Mouse (Mus musculus) right cerebral cortex, postnatal 10 days (tissue): ENCODE data around the gene Dda1.
"Not testable (repeated sequence)": the region's sequence is repeated elsewhere in the genome, so short reads cannot be mapped to it uniquely, and the experiment has no call there.

Experiments
- DNase-seq, 2 experiments: peaks; one replicate each; pipeline ENCODE4 v3.0.0; 2021; ENCODE audit warnings: low spot score in 2 of 2

The Dda1 gene

GRCm38 (mm10) chr8:71468916-71469315 is at the start of gene Dda1:
Gene Dda1 (plus strand): TSS chr8:71469199.
- peak; percentile 99 to 100 for DNase-seq

- no peak for DNase-seq
Observed at GRCm38 (mm10) chr8:71422121-71422520, 46.9 kb upstream of the Dda1 start.

GRCm38 (mm10) chr8:71432935-71433334 is 36.1 kb upstream of the Dda1 start:
- not testable (repeated sequence) for DNase-seq

- DNase-seq, result no peak
Observed at GRCm38 (mm10) chr8:71437041-71437440, 32.0 kb upstream of the Dda1 start.

- DNase-seq, result peak in 1 of 2 experiments; percentile 66
Observed at GRCm38 (mm10) chr8:71441404-71441803, 27.6 kb upstream of the Dda1 start.

GRCm38 (mm10) chr8:71445096-71445495 is 23.9 kb upstream of the Dda1 start:
- DNase-seq, result no peak

- DNase-seq, result no peak
Observed at GRCm38 (mm10) chr8:71451337-71451736, 17.7 kb upstream of the Dda1 start.

- peak in 1 of 2 experiments; percentile 11 for DNase-seq
Observed at GRCm38 (mm10) chr8:71451777-71452176, 17.2 kb upstream of the Dda1 start.

GRCm38 (mm10) chr8:71452669-71453068 is 16.3 kb upstream of the Dda1 start:
- DNase-seq, result peak in 1 of 2 experiments; percentile 10

GRCm38 (mm10) chr8:71454668-71455067 is 14.3 kb upstream of the Dda1 start:
- peak; percentile 19 for DNase-seq

- peak; percentile 23 to 33 for DNase-seq
Observed at GRCm38 (mm10) chr8:71456906-71457305, 12.1 kb upstream of the Dda1 start.

- peak; percentile 25 to 38 for DNase-seq
Observed at GRCm38 (mm10) chr8:71457659-71458270, 11.2 kb upstream of the Dda1 start.

GRCm38 (mm10) chr8:71460716-71461115 is 8.3 kb upstream of the Dda1 start:
- peak in 1 of 2 experiments; percentile 8 for DNase-seq

- DNase-seq, result peak in 1 of 2 experiments; percentile 60
Observed at GRCm38 (mm10) chr8:71461152-71461840, 7.7 kb upstream of the Dda1 start.

- no peak for DNase-seq
Observed at GRCm38 (mm10) chr8:71462191-71462590, 6.8 kb upstream of the Dda1 start.

GRCm38 (mm10) chr8:71462786-71463185 is 6.2 kb upstream of the Dda1 start:
- DNase-seq, result peak; percentile 67 to 78

GRCm38 (mm10) chr8:71463188-71464033 is 5.6 kb upstream of the Dda1 start, which contains the start of gene Abhd8:
Gene Abhd8 (minus strand): TSS chr8:71463655.
- peak; percentile 99 for DNase-seq

- DNase-seq, result peak; percentile 99
Observed at GRCm38 (mm10) chr8:71464513-71465500, 4.2 kb upstream of the Dda1 start, which contains the start of gene Mrpl34. Gene Mrpl34 (plus strand): TSS chr8:71464959.

GRCm38 (mm10) chr8:71465733-71466132 is 3.3 kb upstream of the Dda1 start:
- DNase-seq, result peak in 1 of 2 experiments; percentile 27

- DNase-seq, result peak in 1 of 2 experiments; percentile 47
Observed at GRCm38 (mm10) chr8:71466198-71466597, 2.8 kb upstream of the Dda1 start.

- DNase-seq, result peak in 1 of 2 experiments; percentile 32
Observed at GRCm38 (mm10) chr8:71467201-71467600, 1.8 kb upstream of the Dda1 start.
